Mouse (Mus musculus) heart, postnatal 0 days (tissue): ENCODE measurements around the gene Get4. TPM values are rescaled to one million over a fixed set of nuclear protein-coding genes. Genes with fewer than 3 reads are reported as not detected.

Experiments
- ATAC-seq: fragments of 200-750 bp; cut with Nextera tagmentation; 2 replicates; pipeline ENCODE4 v1.8.0; 2017; ENCODE audit warnings: low read depth, moderate number of reproducible peaks, moderate library complexity; ENCODE audit not compliant: insufficient read depth
- DNase-seq: peaks from one replicate; pipeline ENCODE4 v3.0.0-alpha.2; 2016; ENCODE audit warnings: low spot score
- H3K27ac ChIP-seq: fragments of 300-500 bp; sonication (generic); 2 replicates; pipeline ENCODE4 v1.5.1; 2014; ENCODE audit warnings: low read depth, mild to moderate bottlenecking
- H3K27me3 ChIP-seq: fragments of 300-500 bp; sonication (generic); 2 replicates; pipeline ENCODE4 v1.6.1; 2014; ENCODE audit warnings: low read length, mixed read lengths; ENCODE audit not compliant: control insufficient read depth, insufficient read depth
- H3K36me3 ChIP-seq: fragments of 300-500 bp; sonication (generic); replicated peaks from 2 replicates; pipeline ENCODE4 v1.6.1; 2014; ENCODE audit warnings: low read length, mixed read lengths; ENCODE audit not compliant: control insufficient read depth, insufficient read depth
- H3K4me1 ChIP-seq: fragments of 300-500 bp; sonication (generic); 2 replicates; pipeline ENCODE4 v1.6.1; 2014; ENCODE audit warnings: antibody characterized with exemption; ENCODE audit not compliant: control insufficient read depth, insufficient read depth
- H3K4me2 ChIP-seq: fragments of 300-500 bp; sonication (generic); 2 replicates; pipeline ENCODE4 v1.6.1; 2014; ENCODE audit warnings: low read depth, mild to moderate bottlenecking, low read length, moderate library complexity
- H3K4me3 ChIP-seq: fragments of 300-500 bp; sonication (generic); 2 replicates; pipeline ENCODE4 v1.5.1; 2014; ENCODE audit warnings: low read depth, low read length
- H3K9ac ChIP-seq: fragments of 300-500 bp; sonication (generic); replicated peaks from 2 replicates; pipeline ENCODE4 v1.6.1; 2014; ENCODE audit warnings: low read depth, low read length, mixed read lengths
- H3K9me3 ChIP-seq: fragments of 300-500 bp; sonication (generic); replicated peaks from 2 replicates; pipeline ENCODE4 v1.6.1; 2016; ENCODE audit warnings: low read length; ENCODE audit not compliant: control insufficient read depth
- CTCF ChIP-seq: IDR thresholded peaks from 2 replicates; pipeline ENCODE4 v1.5.1; 2016; ENCODE audit warnings: antibody characterized with exemption, control low read depth, low read depth
- EP300 ChIP-seq: IDR thresholded peaks from 2 replicates; pipeline ENCODE4 v1.6.1; 2016; ENCODE audit warnings: antibody characterized with exemption, low read depth
- WGBS: fragments of 180-500 bp; shearing (Covaris S2); extraction: QIAGEN DNeasy Blood & Tissue Kit; methylation state at CpG from one replicate; pipeline ENCODE4 v1.1.7; 2014; 5-methylcytosine and 5-hydroxymethylcytosine counted together
- polyA plus RNA-seq: library from polyadenylated mRNA; unstranded; fragments of >200 nt; fragmentation: Nextera tagmentation; extraction: Ambion mirVana; gene quantifications from 2 replicates; pipeline ENCODE4 v1.2.1, GENCODE M21; 2015
- total RNA-seq: library from RNA; depleted of rRNA; stranded (reverse); fragments of >200 nt; gene quantifications from 2 replicates; pipeline ENCODE4 v1.2.3, GENCODE M21; 2014; ENCODE audit warnings: low replicate concordance

Get4 gene
- total and polyA plus RNA-seq, 2 experiments from 2014 or later, result 61.6 to 153 TPM

DNA sequence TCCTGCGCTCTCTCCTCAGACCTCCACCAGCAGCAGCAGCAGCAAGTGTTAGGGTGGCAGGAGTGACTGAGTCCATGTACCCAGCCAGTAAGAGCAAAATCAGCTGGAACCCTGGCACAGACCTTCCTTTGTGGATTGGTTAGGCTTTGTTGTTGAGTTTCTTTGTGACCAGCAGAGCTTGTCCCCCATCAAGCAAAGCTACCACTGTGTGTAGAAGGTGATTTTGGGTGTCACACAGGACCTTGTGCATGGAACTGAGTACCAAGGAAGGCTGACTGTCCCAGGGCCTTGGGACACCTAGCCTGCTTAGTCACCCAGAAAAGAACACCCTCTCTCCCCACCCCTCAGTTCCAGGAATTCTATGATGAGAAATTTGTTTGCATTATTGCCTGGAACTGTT lies 5.1 kb downstream of the Get4 start:
- WGBS, result 81% methylated on average over 1 of the region's 1 CpGs
- H3K27ac ChIP-seq, result peak overlapping the region; percentile 5
- H3K4me2 ChIP-seq, result no peak overlapping the region
- DNase-seq (no peak), ATAC-seq (no peak)
- H3K36me3 ChIP-seq, result peaks cover 18% of the 10 kb centered on the region
- H3K4me1 ChIP-seq, result peaks cover 63% of the 10 kb centered on the region
- no peaks in the 10 kb centered on the region for H3K9me3 ChIP-seq
- TF ChIP-seq EP300, result no peak
- no peak for TF ChIP-seq CTCF
- no peak overlapping the region for H3K9ac ChIP-seq
- no peak overlapping the region for H3K4me3 ChIP-seq
- H3K27me3 ChIP-seq, result no peaks in the 10 kb centered on the region

- no peak overlapping the region for H3K4me2 ChIP-seq
- ATAC-seq, result no peak
These were observed 5.7 kb downstream of the Get4 start for GRCm38 (mm10) chr5:139257818-139258217.

GRCm38 (mm10) chr5:139258371-139259035 lies 6.4 kb downstream of the Get4 start:
- H3K27me3 ChIP-seq, result no peaks in the 10 kb centered on the region
- peaks cover 30% of the 10 kb centered on the region for H3K36me3 ChIP-seq
- DNase-seq (no peak), ATAC-seq (no peak)
- WGBS, result 80% methylated on average over 8 of the region's 8 CpGs
- H3K4me1 ChIP-seq, result peaks cover 57% of the 10 kb centered on the region
- H3K9ac ChIP-seq, result no peak overlapping the region
- no peak overlapping the region for H3K4me3 ChIP-seq
- no peaks in the 10 kb centered on the region for H3K9me3 ChIP-seq
- no peak overlapping the region for H3K4me2 ChIP-seq
- peak overlapping the region; percentile 5 for H3K27ac ChIP-seq
- TF ChIP-seq EP300, result no peak
- no peak for TF ChIP-seq CTCF

More at GRCm38 (mm10) chr5:139257818-139258217, 5.7 kb downstream of the Get4 start:
- DNase-seq, result peak; percentile 51
- Histone ChIP-seq H3K4me1 (peaks cover 63% of the 10 kb centered on the region), H3K4me3 (no peak overlapping the region), H3K9ac (no peak overlapping the region), H3K27me3 (no peaks in the 10 kb centered on the region), H3K27ac (peak overlapping the region; percentile 5), H3K9me3 (no peaks in the 10 kb centered on the region), H3K36me3 (peaks cover 23% of the 10 kb centered on the region)
- 33% methylated on average over 4 of the region's 4 CpGs for WGBS
- no peak for TF ChIP-seq CTCF

DNA sequence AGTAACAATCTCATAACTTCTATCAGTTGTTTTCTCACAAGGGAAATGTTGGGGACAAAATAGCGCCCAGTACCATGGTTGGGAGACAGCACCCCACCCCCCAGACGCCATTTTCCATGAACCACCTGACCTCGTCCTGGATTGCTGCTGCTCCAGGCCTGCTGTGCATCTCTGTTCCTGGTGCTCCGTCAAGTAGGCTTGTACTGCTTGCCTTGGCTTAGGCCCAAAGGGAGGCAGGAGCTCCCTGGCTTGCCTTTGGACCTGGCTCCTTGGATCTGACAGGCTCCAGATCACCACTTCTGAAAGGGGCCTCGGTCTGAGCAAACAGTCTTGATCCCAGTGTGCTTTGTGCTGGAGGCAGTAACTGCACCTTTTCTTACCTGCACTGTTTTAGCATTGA lies 7.7 kb downstream of the Get4 start:
- H3K4me2 ChIP-seq, result no peak overlapping the region
- peaks cover 48% of the 10 kb centered on the region for H3K4me1 ChIP-seq
- peaks cover 41% of the 10 kb centered on the region for H3K36me3 ChIP-seq
- no peak overlapping the region for H3K4me3 ChIP-seq
- DNase-seq (peak; percentile 45), ATAC-seq (peak; percentile 26; the same call in 1 of the 2 replicates)
- TF ChIP-seq CTCF (0 out of 2 replicates have a peak, but pooled peaks have one; percentile 6), EP300 (no peak)
- H3K9me3 ChIP-seq, result no peaks in the 10 kb centered on the region
- H3K27me3 ChIP-seq, result no peaks in the 10 kb centered on the region
- peak overlapping the region; percentile 43 for H3K27ac ChIP-seq
- H3K9ac ChIP-seq, result no peak overlapping the region
- 40% methylated on average over 5 of the region's 5 CpGs for WGBS

DNA sequence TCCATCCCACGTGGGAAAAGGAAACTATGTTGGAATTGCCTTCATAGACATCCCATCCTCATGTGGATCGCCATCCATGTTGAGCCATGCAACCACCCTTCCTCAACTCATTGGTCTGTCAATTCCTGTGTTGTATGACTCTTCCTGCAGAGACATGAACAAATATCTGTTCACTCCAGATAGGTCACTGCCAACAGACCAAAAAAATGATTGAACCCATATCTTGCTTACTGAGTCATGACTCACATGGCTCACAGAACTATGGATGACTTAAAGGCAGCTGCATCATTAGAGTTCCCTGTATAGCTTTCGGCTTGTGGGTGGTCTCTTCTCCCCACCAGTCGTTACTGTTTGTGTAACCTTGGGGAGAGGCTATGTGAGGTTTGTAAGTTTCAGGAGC lies 9.3 kb downstream of the Get4 start:
- Histone ChIP-seq H3K4me2 (no peak overlapping the region), H3K36me3 (peaks cover 56% of the 10 kb centered on the region)

GRCm38 (mm10) chr5:139267661-139268060 lies 15.5 kb downstream of the Get4 start:
- no peak overlapping the region for H3K27ac ChIP-seq
- WGBS, result 86% methylated on average over 4 of the region's 4 CpGs
- peaks cover 9% of the 10 kb centered on the region for H3K4me1 ChIP-seq
- no peak for DNase-seq
- ATAC-seq, result no peak
- H3K36me3 ChIP-seq, result peaks cover 68% of the 10 kb centered on the region
- H3K27me3 ChIP-seq, result no peaks in the 10 kb centered on the region
- TF ChIP-seq CTCF, result no peak
- TF ChIP-seq EP300, result no peak
- H3K4me3 ChIP-seq, result no peak overlapping the region
- no peaks in the 10 kb centered on the region for H3K9me3 ChIP-seq
- no peak overlapping the region for H3K9ac ChIP-seq
- no peak overlapping the region for H3K4me2 ChIP-seq

More for the DNA sequence above, 9.3 kb downstream of the Get4 start:
- no peak for TF ChIP-seq CTCF
- TF ChIP-seq EP300, result no peak
- DNase-seq, result no peak
- Histone ChIP-seq H3K9me3 (no peaks in the 10 kb centered on the region), H3K27me3 (no peaks in the 10 kb centered on the region), H3K9ac (no peak overlapping the region), H3K4me1 (peaks cover 34% of the 10 kb centered on the region), H3K27ac (no peak overlapping the region), H3K4me3 (no peak overlapping the region)
- 92% methylated on average over 4 of the region's 4 CpGs for WGBS
- ATAC-seq, result no peak
